Mouse (Mus musculus) right cerebral cortex, postnatal 4 days (tissue): ENCODE data around the gene Spp1.
A peak's percentile ranks its signal among the peaks of the same experiment; 100 is the strongest.
"Not testable (repeated sequence)": the region's sequence is repeated elsewhere in the genome, so short reads cannot be mapped to it uniquely, and the experiment has no call there.

ENCODE experiments used
- DNase-seq: peaks from one replicate; pipeline ENCODE4 v3.0.0-alpha.2; 2022

Spp1 gene

DNA sequence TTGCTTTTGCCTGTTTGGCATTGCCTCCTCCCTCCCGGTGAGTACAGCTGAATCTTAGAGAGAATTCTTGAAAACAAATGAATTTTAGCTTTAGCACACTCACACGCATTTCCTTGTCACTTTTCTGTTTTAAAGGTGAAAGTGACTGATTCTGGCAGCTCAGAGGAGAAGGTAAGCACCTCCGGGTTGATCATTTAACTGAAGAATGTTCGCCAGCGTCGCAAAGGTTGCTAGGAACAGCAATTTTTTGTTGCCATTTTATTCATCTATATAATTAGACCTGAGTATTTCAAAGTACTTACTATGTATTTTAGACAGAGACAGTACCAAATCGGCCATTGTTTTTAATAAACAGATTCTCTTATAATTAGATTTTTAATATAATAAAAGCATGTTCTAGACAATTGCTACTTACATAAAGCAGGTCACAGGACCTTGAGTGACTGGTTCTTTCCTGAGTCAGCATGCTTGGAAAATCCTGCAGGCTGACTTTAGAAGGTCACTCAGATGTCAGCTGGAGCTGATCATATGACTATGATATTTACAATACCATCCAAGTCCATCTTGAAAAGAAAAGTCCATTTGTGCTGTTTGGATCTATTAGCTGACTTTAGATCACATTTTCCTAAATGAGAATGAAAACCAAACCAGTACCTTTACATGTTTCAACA, 1.6 kb downstream of the Spp1 start:
- DNase-seq: no peak

DNA sequence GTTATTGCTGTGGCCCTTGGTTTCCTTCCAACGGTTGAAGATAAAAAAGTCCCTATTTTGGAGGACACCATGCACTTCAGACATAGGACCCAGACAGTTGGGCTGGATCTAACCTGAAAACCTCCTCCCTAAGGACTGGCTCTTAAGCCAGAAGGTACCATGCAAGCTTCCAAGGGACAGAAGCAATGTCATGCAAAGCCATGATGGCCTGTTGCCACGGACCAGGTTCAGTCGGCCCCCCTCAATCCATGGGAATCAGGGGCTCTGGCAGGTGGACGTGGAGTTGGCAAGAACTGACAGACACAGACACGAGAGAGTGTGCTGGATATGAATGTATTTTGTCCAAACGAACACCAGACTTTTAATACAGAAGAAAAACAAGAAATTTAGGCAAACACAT, 7.5 kb downstream of the Spp1 start:
- DNase-seq: no peak

- no peak for DNase-seq
Measured at GRCm38 (mm10) chr5:104442850-104443249, 7.9 kb downstream of the Spp1 start.

DNA sequence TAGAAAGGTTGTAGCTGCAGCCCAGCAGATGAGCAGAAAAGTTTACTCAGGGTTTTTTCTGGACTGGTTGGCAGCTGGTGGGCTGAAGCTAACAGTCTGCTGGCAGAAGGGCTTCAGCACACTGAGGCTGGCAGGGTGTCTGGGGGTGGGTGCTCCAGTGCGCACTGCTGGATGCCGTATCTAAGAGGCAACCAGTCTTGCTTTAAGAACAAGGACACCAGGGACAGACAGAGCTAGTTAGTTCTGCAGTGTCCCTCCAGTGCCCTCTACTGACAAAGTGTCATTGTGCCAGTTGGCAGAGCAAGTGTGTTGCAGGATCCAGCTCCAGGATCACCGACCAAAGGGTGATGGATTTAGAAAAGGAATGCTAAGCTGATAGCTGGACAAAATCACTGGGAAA, 11.2 kb downstream of the Spp1 start:
- DNase-seq: peak; percentile 43

DNA sequence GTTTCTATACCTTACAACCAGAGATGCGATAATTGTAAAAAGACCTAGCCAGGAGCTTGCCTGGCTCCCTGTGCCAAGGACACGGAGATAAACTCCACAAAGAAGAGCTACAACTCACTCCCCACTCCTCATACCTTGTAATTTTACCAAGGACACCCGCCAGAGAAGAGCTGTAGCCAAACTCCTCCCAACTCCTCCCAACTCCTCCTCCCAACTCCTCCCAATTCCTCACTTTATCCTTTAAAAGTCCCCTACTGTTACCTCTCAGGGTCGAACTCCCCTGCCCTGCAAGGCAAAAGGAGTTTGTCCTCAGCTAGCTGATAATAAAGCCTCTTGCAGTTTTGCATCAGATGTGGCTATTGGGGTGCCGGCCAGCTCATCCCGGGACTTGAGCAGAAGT, 13.4 kb downstream of the Spp1 start:
- DNase-seq: not testable (repeated sequence)

DNA sequence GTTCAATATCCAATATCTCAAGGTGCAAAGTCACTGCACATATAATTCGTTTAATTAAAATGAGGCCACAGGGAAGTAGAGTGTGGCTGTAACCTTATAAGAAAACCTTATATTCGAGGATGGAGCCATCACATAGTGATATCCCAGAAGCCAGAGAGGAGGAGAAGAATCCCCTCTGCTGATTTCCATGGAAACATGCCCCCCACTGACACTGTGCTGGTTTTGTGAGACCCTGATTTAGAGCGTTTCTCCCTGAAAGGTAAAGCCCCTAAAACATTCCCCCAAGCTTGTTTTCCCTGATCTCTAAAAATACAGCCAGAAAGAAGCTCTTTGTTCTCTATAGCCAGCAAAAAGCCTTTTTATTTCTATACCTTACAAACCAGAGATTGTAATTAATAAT, 14.6 kb downstream of the Spp1 start:
- DNase-seq: no peak

- DNase-seq: no peak
Measured at GRCm38 (mm10) chr5:104453075-104453474, 18.2 kb downstream of the Spp1 start.

DNA sequence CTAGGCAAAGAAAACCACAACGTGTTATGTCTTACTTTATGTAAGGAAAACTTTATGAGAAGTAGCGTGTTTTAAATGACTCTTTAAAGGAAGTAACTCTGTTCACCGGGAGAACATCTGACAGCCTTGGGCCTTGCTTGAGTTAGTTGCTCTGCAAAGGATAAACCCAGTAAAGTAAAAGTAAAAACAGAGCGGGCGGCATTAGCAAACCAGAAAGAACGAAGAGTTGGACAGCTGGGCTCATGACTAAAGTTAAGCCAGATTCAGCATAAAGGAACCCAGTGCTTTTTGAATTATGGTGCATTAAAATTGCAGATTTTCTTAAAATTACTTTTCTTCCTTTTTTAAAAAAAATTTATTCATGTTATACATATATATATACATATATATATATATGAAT, 19.6 kb downstream of the Spp1 start:
- DNase-seq: no peak

DNA sequence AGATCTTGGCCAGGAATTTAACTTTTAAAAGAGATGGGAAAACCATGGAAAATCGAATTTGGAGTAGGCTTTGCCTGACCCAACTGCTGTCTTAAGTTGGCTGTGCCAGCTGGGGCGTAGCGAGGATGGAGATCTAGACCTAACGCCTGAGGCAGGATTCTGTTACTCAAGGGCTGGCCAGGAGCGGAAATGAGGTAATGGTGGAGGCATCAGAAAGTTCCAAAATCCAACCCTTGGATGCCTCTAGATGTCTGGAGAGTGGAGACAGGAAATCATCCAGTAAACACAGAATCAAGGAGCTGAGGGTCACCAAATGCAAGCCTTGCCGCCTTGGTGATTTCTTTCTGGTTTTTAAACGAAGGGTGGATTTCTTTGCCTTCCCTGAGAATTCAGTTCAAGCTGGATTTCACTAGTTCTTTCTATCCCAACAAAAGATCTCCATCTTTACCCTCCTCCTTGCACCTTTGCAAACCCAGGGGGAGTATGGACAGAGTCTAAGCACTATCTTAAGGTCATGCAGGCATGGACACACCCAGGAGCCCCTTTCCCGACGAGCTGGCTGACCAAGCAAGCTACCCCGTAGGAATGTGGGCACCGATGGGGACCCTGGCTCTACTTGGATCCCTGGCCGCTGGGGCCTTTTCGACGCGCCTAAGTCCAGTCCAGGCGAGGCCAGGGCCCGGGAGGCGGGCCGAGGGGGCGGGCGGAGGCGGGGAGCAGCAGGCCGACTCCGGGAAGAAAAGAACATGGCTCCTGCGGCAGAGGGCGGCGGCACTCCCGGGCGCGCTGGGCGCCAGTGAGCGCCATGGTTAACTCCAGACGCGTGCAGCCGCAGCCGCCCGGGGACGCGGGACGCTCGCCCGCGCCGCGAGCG, 24.2 kb downstream of the Spp1 start, which contains the start of gene Pkd2:
Pkd2 (plus strand) TSS at position 619 of the 874 bp plus-strand sequence.
- peak; percentile 66 for DNase-seq

DNA sequence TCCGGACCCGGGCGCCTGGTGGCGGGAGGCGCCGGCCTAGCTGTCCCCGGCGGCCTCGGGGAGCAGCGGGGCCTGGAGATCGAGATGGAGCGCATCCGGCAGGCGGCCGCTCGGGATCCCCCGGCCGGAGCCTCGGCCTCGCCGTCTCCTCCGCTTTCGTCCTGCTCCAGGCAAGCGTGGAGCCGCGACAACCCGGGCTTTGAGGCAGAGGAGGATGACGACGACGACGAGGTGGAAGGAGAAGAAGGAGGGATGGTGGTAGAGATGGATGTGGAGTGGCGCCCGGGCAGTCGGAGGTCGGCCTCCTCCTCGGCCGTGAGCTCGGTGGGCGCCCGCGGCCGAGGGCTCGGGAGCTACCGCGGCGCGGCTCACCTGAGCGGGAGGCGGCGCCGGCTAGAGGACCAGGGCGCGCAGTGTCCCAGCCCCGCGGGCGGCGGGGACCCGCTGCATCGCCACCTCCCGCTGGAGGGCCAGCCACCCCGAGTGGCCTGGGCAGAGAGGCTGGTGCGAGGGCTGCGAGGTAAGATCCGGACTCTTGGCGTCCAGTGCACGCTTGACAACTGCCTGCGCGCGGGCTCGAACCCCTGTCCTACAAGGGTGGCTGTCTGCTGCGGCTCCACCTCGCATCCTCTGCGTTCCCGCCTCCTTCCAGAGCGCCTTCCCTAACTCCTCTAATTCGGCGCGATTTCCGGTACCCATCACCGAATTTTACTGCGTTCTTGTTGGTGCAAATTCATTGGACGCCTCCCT, 25.0 kb downstream of the Spp1 start:
- peak; percentile 71 for DNase-seq

DNA sequence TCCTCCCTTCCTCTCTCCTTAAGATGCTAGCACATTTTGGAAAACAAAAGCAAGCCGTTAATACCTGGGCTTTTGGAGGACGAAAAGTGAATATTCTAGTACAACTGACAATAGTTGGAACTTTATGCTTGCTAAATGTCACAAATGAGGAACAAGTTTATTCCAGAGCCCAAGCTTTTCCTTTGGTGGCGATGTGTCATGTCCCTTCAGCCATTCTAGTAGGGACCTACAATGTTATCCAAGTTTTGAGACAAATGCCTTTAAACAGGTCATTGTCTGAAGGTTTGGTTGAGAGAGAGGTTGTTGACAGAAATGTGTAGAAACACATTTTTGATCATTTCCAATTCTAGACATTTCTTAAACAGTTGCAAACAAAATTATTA, 25.5 kb downstream of the Spp1 start:
- DNase-seq: no peak

- no peak for DNase-seq
Measured at GRCm38 (mm10) chr5:104460856-104461255, 25.9 kb downstream of the Spp1 start.

DNA sequence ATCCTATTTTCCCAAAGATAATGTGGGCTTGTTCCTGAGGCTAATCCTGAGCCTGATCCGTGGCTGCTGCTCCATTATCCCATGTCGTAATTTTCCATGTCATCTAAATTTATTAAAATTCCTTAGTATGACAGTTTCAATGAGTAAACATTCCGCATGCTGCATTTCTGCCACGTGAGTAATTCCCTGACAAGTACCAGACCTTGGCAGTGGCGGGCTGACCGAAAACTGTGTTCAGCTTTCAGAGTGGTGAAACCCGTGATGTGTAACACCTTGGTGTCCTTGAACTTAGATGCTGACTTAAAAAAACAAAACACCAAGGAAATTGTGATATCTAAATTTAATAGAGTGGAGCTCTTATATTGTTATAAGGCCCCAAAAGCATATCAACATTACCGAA, 30.4 kb downstream of the Spp1 start:
- no peak for DNase-seq

- peak; percentile 39 for DNase-seq
Measured at GRCm38 (mm10) chr5:104465731-104466130, 30.8 kb downstream of the Spp1 start.

DNA sequence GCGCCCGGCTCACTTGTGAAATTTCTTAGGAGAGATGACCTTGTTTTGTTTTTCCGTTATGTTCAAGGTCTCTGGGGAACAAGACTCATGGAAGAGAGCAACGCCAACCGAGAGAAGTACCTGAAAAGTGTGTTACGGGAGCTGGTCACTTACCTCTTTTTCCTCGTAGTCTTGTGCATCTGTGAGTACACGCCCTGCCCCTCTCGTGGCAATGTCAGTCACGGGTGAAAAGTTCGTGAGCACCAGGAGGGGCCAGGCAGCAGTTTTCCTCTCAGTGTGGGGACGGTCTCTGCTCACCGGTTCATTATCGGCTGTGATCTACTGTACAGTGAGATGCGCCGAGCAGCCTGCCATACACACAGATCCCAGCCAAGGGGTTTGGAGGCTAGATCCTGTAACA, 31.9 kb downstream of the Spp1 start:
- no peak for DNase-seq

DNA sequence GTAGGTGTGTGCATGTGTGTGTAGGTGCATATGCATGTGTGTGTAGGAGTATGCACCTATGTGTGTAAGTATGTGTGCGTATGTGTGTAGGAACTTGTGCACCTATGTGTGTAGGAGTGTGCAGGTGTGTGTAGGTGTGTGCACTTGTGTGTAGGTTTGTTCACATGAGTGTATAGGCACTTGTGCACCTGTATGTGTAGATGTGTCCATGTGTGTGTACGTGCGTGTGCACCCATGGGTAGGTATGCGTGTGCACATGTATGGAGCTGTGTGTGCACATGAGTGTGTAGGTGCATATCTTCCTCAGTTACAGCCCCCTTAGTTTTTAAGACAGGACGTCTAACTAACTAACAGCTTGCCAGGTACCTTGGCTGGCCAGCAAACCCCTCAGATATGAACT, 33.7 kb downstream of the Spp1 start:
- no peak for DNase-seq

GRCm38 (mm10) chr5:104470981-104471391, 36.1 kb downstream of the Spp1 start:
- DNase-seq: no peak

- peak; percentile 50 for DNase-seq
Measured at GRCm38 (mm10) chr5:104472371-104472770, 37.5 kb downstream of the Spp1 start.

GRCm38 (mm10) chr5:104480367-104480766, 45.4 kb downstream of the Spp1 start:
- no peak for DNase-seq

GRCm38 (mm10) chr5:104482856-104483255, 47.9 kb downstream of the Spp1 start:
- no peak for DNase-seq
